Mouse (Mus musculus): ENCODE data around the gene Plekhg6.

- TF ChIP-seq POLR2A (IDR thresholded peaks at IDR 0.05; ENCODE audit: low read depth, low read length) (no peak), CTCF (IDR thresholded peaks at IDR 0.05; ENCODE audit: extremely low read depth, insufficient read length, insufficient replicate concordance, low read depth, low read length) (no peak)
Observed at GRCm38 (mm10) chr6:125314746-125315145, 65.8 kb downstream of the Plekhg6 start.
